Comparison of ENCODE assay signal across 8 mouse cellular contexts in the genomic region with DNA sequence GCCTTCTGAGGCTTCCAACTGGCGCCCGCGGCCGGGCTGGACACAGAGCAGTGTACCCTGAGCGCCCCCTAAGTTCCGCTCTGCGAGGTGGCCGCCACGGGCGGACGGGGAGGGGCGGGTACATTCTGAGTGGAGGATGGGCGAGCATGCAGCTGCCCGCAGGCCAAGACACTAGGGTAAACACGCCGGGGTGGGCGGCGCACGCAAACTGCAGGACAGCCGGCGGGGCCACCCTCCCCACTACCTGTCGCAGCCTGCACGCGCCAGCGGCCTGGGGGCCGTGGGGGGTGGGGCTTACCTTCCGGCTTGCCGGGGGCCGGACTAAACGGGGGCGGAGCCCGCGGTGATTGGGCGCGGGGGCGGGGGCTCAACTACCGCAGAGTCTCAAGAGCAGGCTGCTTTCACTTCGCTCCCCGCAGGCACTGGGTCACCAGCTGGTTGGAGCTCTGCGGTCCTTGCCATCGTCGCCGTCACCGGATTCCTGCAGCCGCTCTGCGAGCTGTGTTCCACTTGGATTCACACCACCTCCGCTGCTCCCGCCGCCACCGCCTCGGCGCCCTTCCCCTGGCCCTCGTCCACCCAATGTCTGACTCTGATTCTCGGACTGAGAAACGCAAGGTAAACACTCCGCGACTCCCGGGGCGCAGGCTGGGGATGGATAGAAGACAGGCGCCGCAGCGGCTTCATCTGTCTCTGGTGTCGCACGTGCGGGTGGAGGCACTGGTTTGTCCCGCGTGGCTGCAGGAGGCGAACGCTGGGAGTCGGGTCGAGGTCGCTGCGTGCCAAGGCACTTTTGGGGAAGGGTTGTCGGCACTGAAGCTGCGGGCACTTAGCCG. TPM values are rescaled to one million over a fixed set of nuclear protein-coding genes. Genes with fewer than 3 reads are reported as not detected.
DNase-seq lines count a peak whose midpoint lies in the region; ATAC-seq and TF ChIP-seq lines count a peak whose summit lies in the region.

A gene (plus strand): TSS at position 404 of the 836 bp plus-strand sequence.

- WGBS in hindbrain, embryonic 11.5 days, result under 1% methylated on average over 63 of the region's 76 CpGs
- under 1% methylated on average over 74 of the region's 76 CpGs for WGBS in lung, postnatal 0 days

- H3K4me2 ChIP-seq in hindbrain, embryonic 11.5 days (replicated peaks; ENCODE audit: low read depth, low read length), result peak within 1 kb of the TSS; percentile 100
- peak within 1 kb of the TSS; percentile 94 for H3K4me2 ChIP-seq in lung, postnatal 0 days (replicated peaks; ENCODE audit: low read depth, low read length)

- no peaks in the 10 kb centered on the region for H3K36me3 ChIP-seq in hindbrain, embryonic 11.5 days (ENCODE audit: control insufficient read depth, insufficient read depth, low read length)
- H3K36me3 ChIP-seq in lung, postnatal 0 days (ENCODE audit: insufficient read depth, low read length), result peaks cover 5% of the 10 kb centered on the region; the same call in 1 of the 2 replicates

- H3K4me3 ChIP-seq in hindbrain, embryonic 11.5 days (ENCODE audit: low read depth, low read length), result peak within 1 kb of the TSS; percentile 74
- peak within 1 kb of the TSS; percentile 79 for H3K4me3 ChIP-seq in lung, postnatal 0 days (ENCODE audit: low read depth, low read length)

- H3K27me3 ChIP-seq in hindbrain, embryonic 11.5 days (ENCODE audit: control insufficient read depth, insufficient read depth, low read length), result peaks cover 29% of the 10 kb centered on the region
- no peaks in the 10 kb centered on the region for H3K27me3 ChIP-seq in lung, postnatal 0 days (replicated peaks; ENCODE audit: insufficient read depth, low read length)

- TF ChIP-seq CTCF in lung, postnatal 0 days (IDR thresholded peaks at IDR 0.05), result peak; percentile 80

- peak within 1 kb of the TSS; percentile 77 for H3K9ac ChIP-seq in hindbrain, embryonic 11.5 days (ENCODE audit: low read depth, low read length)
- H3K9ac ChIP-seq in lung, postnatal 0 days (replicated peaks; ENCODE audit: low read depth), result peak within 1 kb of the TSS; percentile 81

- peak; percentile 83 for ATAC-seq in hindbrain, embryonic 11.5 days (ENCODE audit: low FRiP score)
- peak; percentile 76 for ATAC-seq in lung, postnatal 0 days

- H3K4me1 ChIP-seq in hindbrain, embryonic 11.5 days (replicated peaks; ENCODE audit: control insufficient read depth, insufficient read depth, low read length), result peaks cover 19% of the 10 kb centered on the region
- peaks cover 21% of the 10 kb centered on the region; the same call in 1 of the 2 replicates for H3K4me1 ChIP-seq in lung, postnatal 0 days (ENCODE audit: insufficient read depth, low read depth, low read length)

- TF ChIP-seq EP300 in lung, postnatal 0 days (IDR thresholded peaks at IDR 0.05), result no peak; the same call in 1 of the 2 replicates

- no peaks in the 10 kb centered on the region for H3K9me3 ChIP-seq in hindbrain, embryonic 11.5 days (ENCODE audit: control insufficient read depth, low read length)
- no peaks in the 10 kb centered on the region for H3K9me3 ChIP-seq in lung, postnatal 0 days (ENCODE audit: low read length)

- H3K27ac ChIP-seq in hindbrain, embryonic 11.5 days (ENCODE audit: low read depth, low read length), result peak within 1 kb of the TSS; percentile 89
- peak within 1 kb of the TSS; percentile 96 for H3K27ac ChIP-seq in lung, postnatal 0 days (ENCODE audit: low read length)

- DNase-seq in NIH3T3 (ENCODE audit: low read depth), result peak; percentile 96
- peak; percentile 99 for DNase-seq in cerebellum, postnatal 10 days
- DNase-seq in frontal cortex, postnatal 10 days (ENCODE audit: low spot score in 2 of 2), result peak; percentile 88 to 90
- DNase-seq in hindbrain, embryonic 11.5 days (ENCODE audit: low spot score), result peak; percentile 94
- DNase-seq in layer of hippocampus, postnatal 10 days (ENCODE audit: low spot score in 2 of 2), result peak; percentile 88 to 93
- DNase-seq in lung, postnatal 0 days (ENCODE audit: low spot score), result peak; percentile 97
- peak; percentile 95 for DNase-seq in ovary, postnatal 10 days (ENCODE audit: low spot score)
- peak; percentile 97 to 98 for DNase-seq in thymus, postnatal 10 days (ENCODE audit: low spot score in 2 of 2)

RNA-seq across cellular contexts. Expression of the gene that starts here (rescaled TPM):
- polyA plus RNA-seq in hindbrain, embryonic 11.5 days (2014; fragmentation: Nextera tagmentation; extraction: Ambion mirVana), result 15.7 and 17.2 TPM in 2 replicates
- 10 to 100 TPM in 1 of 2 experiments, 1 to 10 TPM in 1; 8.9 to 11.3 TPM for total RNA-seq in layer of hippocampus, postnatal 10 days (2021)
- 18.5 and 18.6 TPM in 2 replicates for polyA plus RNA-seq in lung, postnatal 0 days (2015; fragmentation: Nextera tagmentation; extraction: Ambion mirVana)

Comparison
In these comparisons a context has a peak if more than half of its experiments do, and no peak if none do; other contexts are left out.
1. Peak in every context shown above with its lines: DNase-seq, ATAC-seq, H3K4me3 ChIP-seq and H3K27ac ChIP-seq.